Mouse (Mus musculus) common myeloid progenitor, adult 5-6 weeks (primary cell): ENCODE measurements around the gene Rtbdn. TPM values are rescaled to one million over a fixed set of nuclear protein-coding genes. Genes with fewer than 3 reads are reported as not detected.
A peak's percentile ranks its signal among the peaks of the same experiment; 100 is the strongest.
"Not testable (repeated sequence)": the region's sequence is repeated elsewhere in the genome, so short reads cannot be mapped to it uniquely, and the experiment has no call there.

Source experiments
- ATAC-seq: replicated peaks from 2 replicates; pipeline ENCODE4 v1.8.0; 2016; ENCODE audit warnings: low read depth, mild to moderate bottlenecking, moderate TSS enrichment, inconsistent platforms; ENCODE audit not compliant: poor library complexity, severe bottlenecking
- total RNA-seq: library from RNA; stranded (forward); fragments of 200-1000, 187-1606 nt; gene quantifications from 2 replicates; pipeline ENCODE4 v1.2.3, GENCODE M21; 2017

The Rtbdn gene
- total RNA-seq: not detected in 2 replicates

GRCm38 (mm10) chr8:84946528-84947240, at the start of gene Rtbdn:
Gene Rtbdn (plus strand): TSS chr8:84946991.
- ATAC-seq: no peak

GRCm38 (mm10) chr8:84901071-84901470, 45.7 kb upstream of the Rtbdn start:
- peak; percentile 54 for ATAC-seq

GRCm38 (mm10) chr8:84901752-84902151, 45.0 kb upstream of the Rtbdn start, which contains the start of gene Klf1:
Gene Klf1 (plus strand): TSS chr8:84901928.
- peak; percentile 44 for ATAC-seq

- no peak for ATAC-seq
Measured at GRCm38 (mm10) chr8:84902367-84902919, 44.3 kb upstream of the Rtbdn start.

- peak; percentile 79 for ATAC-seq
Measured at GRCm38 (mm10) chr8:84902920-84903661, 43.7 kb upstream of the Rtbdn start.

- ATAC-seq: no peak
Measured at GRCm38 (mm10) chr8:84904351-84904750, 42.4 kb upstream of the Rtbdn start.

GRCm38 (mm10) chr8:84907037-84907436, 39.8 kb upstream of the Rtbdn start:
- ATAC-seq: no peak

GRCm38 (mm10) chr8:84907493-84907892, 39.3 kb upstream of the Rtbdn start:
- no peak for ATAC-seq

- not testable (repeated sequence) for ATAC-seq
Measured at GRCm38 (mm10) chr8:84907979-84908378, 38.8 kb upstream of the Rtbdn start.

- ATAC-seq: peak; percentile 88
Measured at GRCm38 (mm10) chr8:84908421-84909161, 38.2 kb upstream of the Rtbdn start, which contains the start of gene Dnase2a. Gene Dnase2a (plus strand): TSS chr8:84908560.

GRCm38 (mm10) chr8:84909162-84909767, 37.5 kb upstream of the Rtbdn start:
- ATAC-seq: no peak

GRCm38 (mm10) chr8:84909949-84910348, 36.8 kb upstream of the Rtbdn start:
- ATAC-seq: no peak

GRCm38 (mm10) chr8:84910551-84910950, 36.2 kb upstream of the Rtbdn start:
- no peak for ATAC-seq

- no peak for ATAC-seq
Measured at GRCm38 (mm10) chr8:84911854-84912253, 34.9 kb upstream of the Rtbdn start.

- ATAC-seq: no peak
Measured at GRCm38 (mm10) chr8:84912391-84912790, 34.4 kb upstream of the Rtbdn start.

- ATAC-seq: peak; percentile 33
Measured at GRCm38 (mm10) chr8:84912895-84913501, 33.8 kb upstream of the Rtbdn start.

- no peak for ATAC-seq
Measured at GRCm38 (mm10) chr8:84913502-84913900, 33.3 kb upstream of the Rtbdn start.

GRCm38 (mm10) chr8:84913960-84914359, 32.8 kb upstream of the Rtbdn start:
- 0 out of 2 replicates have a peak, but pooled peaks have one; percentile 27 for ATAC-seq

GRCm38 (mm10) chr8:84915269-84915668, 31.5 kb upstream of the Rtbdn start:
- ATAC-seq: no peak
